Mouse (Mus musculus): ENCODE results near the gene Smarca4.
"Not testable (repeated sequence)": the region's sequence is repeated elsewhere in the genome, so short reads cannot be mapped to it uniquely, and the experiment has no call there.

The Smarca4 gene

GRCm38 (mm10) chr9:21615617-21616231 is at the start of gene Smarca4:
Gene Smarca4, plus strand, starts transcription at chr9:21616169.
- DNase-seq (ENCODE audit: low spot score): peak; percentile 99

GRCm38 (mm10) chr9:21566538-21566937 is 49.4 kb upstream of the Smarca4 start:
- no peak for DNase-seq (ENCODE audit: low spot score)

GRCm38 (mm10) chr9:21567051-21567450 is 48.9 kb upstream of the Smarca4 start:
- DNase-seq (ENCODE audit: low spot score): no peak

DNA sequence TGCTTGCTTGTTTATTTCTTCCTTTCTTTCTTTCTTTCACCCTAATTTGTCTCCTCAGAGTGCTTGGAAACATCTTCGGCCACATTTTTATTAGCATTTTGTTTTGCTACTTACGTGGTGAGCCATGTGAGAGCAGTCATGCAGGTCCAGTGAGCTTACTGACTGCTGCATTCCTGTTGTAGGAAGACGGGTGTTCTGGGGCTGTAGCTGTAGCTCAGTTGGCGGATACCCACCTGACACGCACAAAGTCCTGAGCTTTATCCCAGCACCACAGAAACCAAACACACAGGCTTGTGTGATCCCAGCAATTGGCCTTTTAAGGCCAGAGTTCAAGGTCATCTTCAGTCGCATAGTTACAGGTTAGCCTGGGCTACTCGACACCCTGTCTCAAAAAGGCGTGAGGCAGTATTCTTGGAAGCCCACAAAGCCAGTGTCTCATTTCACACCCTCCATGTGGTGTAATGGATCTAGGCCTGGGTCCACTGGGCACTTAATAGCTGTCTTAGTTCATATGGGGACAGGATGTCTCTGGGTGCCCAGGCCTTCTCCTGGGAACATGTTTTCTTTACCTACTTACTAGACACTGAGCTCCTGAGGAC is 47.2 kb upstream of the Smarca4 start:
- DNase-seq (ENCODE audit: low spot score): no peak

DNA sequence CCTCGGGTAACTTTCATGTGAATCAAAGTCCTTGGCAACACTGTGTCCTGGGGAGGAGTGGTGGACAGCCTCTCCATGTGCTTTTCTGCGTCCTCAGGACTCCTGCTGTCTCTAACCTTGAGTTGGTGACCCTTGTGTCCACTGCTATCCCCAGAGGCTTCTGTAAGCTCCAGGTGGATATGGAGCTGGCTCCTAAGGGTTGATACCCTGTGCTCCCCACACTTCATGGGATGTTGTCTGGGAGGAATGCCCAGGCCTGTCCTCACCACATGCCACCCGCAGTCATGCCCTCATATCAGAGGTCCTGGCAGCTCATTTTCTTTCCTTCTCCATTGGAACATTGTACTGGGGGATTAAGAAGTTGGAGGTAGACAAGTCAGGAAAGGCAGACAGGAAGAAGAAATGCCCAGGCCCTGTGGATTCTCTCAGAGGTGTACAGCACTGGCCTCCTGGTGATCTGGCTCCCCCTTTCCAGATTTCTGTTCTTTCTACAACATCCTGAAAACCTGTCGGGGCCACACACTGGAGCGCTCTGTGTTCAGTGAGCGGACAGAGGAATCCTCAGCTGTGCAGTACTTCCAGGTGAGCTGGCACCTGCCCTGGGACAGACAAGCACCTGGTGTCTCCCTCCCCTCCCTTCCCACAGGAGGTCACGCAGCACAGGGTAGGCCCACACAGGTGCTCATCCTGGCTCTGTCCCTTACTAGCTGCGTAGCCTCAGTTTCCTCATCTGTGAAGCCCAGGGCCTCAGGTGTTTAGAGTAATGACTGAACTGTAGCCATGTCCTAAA is 41.8 kb upstream of the Smarca4 start:
- DNase-seq (ENCODE audit: low spot score): no peak

GRCm38 (mm10) chr9:21575253-21575652 is 40.7 kb upstream of the Smarca4 start:
- no peak for DNase-seq (ENCODE audit: low spot score)

- DNase-seq (ENCODE audit: low spot score): no peak
Observed at GRCm38 (mm10) chr9:21576286-21576685, 39.7 kb upstream of the Smarca4 start.

DNA sequence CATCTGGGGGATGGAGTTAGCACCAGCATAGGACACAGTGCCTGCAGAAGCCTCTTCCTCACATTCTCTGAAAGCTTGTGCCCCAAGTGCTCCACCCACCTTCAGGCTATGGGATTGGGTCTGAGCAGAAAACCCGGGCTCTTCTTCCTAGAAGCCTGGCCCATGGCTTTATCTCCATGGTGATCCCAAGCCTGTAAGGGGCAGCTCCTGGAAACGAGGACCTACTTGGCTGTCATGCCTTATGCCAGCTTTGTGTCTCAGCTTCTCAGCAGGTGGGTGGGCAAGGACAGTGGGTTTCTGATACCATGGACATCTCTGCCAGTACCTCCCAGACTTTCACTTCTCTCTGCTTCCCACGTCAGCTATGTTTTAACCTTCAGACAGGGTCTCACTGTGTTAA is 37.7 kb upstream of the Smarca4 start:
- DNase-seq (ENCODE audit: low spot score): no peak

- no peak for DNase-seq (ENCODE audit: low spot score)
Observed at GRCm38 (mm10) chr9:21585401-21585800, 30.6 kb upstream of the Smarca4 start.

DNA sequence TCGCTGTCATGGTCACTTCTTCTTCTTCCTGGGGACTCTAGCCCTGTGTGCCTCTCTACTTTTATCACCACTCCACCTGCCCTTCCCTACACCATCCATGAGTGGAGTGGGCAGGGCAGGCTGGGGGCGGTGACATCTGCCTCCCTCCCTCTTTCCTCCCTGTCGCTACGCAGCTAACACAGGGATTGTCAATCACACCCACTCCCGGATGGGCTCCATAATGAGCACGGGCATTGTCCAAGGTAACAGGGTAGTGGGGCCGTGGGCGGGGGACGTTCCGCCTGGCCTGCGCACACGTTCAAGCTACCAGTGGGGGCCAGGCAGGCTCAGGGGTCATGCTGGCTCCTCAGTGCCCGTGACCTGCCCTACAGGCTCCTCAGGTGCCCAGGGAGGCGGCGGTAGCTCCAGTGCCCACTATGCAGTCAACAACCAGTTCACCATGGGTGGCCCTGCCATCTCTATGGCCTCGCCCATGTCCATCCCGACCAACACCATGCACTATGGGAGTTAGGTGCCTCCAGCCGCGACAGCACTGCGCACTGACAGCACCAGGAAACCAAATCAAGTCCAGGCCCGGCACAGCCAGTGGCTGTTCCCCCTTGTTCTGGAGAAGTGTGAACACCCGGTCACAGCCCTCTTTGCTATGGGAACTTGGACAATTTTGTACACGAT is 28.2 kb upstream of the Smarca4 start:
- DNase-seq (ENCODE audit: low spot score): no peak

- no peak for DNase-seq (ENCODE audit: low spot score)
Observed at GRCm38 (mm10) chr9:21588350-21588749, 27.6 kb upstream of the Smarca4 start.

DNA sequence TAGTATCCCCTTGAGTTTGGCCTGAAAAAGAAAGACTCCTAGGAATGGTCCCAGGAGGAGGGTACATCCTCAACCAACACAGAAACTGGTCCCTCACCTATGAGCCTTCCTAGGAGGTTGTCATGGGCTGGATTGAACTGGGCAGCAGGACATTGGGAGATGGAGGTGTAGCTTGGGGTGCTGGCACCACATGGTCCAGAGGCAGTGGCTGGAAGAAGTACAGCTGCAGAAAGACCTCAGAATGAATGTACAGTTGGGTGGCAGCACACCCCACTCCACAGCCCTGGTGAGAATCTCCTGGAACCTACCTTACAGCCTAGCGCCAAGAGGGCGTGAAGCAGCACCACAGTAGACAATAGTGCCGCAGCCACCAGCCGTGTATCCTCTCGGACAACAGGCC is 26.4 kb upstream of the Smarca4 start:
- no peak for DNase-seq (ENCODE audit: low spot score)

DNA sequence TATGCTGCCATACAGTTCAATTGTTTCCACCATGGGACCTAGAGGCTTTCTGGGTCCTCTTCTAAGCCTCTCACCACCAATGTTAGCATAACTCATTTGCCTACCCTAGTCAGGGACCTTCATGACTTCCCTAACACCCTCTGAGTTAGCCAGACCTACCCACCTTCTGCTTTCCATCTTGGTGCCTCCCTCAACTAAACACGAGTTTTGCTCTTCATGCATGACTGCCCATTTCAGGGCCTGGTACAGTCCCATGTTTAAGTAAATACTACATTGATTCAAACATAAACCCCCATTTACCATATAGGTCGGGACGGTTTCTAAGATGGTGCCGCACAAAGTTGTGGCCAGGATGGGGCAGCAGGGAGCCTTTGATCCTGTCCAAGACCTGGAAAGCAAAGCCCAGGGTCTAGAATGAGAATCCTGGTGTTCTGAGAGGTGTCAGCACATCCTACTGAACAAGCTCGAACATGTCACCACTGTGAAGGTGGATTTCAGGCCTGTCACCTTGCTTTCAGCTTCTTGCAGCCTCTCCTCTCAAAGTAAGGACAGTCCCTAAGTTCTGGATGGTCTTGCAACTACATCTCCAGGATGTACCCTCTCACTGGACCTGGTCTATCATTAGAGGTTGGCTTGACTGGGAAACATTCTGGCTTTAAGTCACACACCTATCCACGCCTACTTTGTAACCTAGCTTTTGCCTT is 24.7 kb upstream of the Smarca4 start:
- DNase-seq (ENCODE audit: low spot score): no peak

DNA sequence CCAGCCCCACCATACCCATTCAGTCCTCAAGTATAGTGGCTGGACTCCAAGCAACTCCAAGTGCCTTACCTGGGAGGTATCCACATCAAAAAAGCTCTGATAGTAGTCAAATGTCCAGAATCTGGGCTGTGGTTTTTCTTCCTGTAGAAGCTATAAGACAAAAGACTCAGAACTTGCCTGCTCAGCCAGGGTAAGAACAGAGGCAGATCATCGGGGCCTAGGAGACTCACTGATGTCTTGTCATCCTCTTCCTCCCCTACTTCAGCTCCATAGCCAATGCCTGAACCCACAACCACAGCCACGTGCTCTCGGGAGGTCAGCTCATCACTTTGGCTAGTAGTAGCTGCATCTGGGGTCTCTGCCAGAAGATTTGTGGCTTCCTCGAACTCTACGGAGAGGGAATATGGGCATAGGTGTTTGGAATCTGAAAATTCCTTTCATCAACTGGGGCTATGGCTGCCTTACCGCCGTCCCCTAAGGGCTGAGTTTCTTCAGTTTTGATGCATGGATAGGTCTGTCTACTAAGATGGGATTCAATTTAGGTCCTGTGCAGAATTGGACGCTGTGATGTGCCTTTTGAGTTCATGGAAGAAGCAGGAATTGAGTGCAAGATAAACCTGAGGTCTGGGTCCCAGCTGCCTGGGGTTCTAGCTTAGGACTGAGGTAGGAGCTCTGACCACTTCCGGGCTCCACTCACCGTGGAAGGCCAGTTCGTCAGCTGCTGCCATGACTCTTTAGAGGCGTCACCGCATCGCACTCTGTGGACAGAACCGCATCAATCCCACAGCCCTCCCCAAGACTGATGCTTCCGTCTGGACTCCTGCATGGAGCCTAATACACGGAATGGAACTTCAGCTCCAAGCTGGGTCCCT is 23.9 kb upstream of the Smarca4 start:
- no peak for DNase-seq (ENCODE audit: low spot score)

- peak; percentile 96 for DNase-seq (ENCODE audit: low spot score)
Observed at GRCm38 (mm10) chr9:21592703-21593121, 23.3 kb upstream of the Smarca4 start, which contains the start of the genes Timm29 and Yipf2. Gene Timm29, plus strand, starts transcription at chr9:21592722. Gene Yipf2, minus strand, starts transcription at chr9:21592828.

GRCm38 (mm10) chr9:21593122-21593721 is 22.7 kb upstream of the Smarca4 start:
- peak; percentile 40 for DNase-seq (ENCODE audit: low spot score)

GRCm38 (mm10) chr9:21594350-21594749 is 21.6 kb upstream of the Smarca4 start:
- DNase-seq (ENCODE audit: low spot score): not testable (repeated sequence)

DNA sequence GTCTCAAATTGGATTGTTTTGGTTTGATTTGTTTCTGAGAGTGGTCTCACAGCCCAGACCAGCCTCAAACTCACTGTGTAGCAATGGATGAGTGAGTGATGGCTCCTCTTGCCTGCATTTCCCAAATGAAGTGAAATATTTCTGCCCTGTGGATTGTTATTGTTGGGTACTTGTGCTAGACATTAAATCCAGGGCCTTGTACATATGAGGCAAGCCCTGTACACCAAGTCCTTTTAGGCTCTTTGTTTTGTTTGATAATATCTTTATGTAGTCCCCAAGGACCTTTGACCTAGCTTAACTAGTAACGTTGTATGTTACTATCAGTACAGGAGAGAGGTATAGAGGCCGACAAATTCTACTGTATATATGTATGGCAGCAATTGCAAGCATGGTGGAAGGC is 21.1 kb upstream of the Smarca4 start:
- no peak for DNase-seq (ENCODE audit: low spot score)

GRCm38 (mm10) chr9:21598198-21598597 is 17.8 kb upstream of the Smarca4 start:
- peak; percentile 53 for DNase-seq (ENCODE audit: low spot score)

DNA sequence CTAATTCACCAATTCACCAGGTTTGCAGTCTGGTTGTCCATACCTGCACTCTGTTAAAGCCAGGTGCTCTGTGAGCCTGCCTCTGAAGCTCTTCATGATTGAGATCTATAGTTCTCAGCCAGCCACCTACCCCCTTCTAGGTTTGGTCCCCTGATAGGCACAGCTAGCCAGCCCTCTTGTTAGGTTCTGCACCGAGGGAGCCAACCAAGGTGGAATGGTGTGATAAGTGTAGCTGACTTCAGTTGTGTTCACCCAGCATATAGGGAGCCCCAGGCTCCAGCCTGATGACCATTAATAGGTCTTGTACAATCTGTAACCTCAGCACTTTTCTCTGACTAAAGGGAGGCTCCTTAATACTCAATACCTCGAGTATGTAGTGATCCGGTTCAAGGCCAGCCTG is 15.8 kb upstream of the Smarca4 start:
- DNase-seq (ENCODE audit: low spot score): no peak

Data from adipocyte (in vitro differentiated cells).